Mouse (Mus musculus): ENCODE data around the gene Pik3r1. TPM values are rescaled to one million over a fixed set of nuclear protein-coding genes. Genes with fewer than 3 reads are reported as not detected.

Gene Pik3r1
- total RNA-seq, 2 experiments from 2014 or later = 147 to 153 TPM

GRCm38 (mm10) chr13:101719312-101719870 lies 48.6 kb downstream of the Pik3r1 start:
- DNase-seq (ENCODE audit: low spot score in 2 of 2) = peak; percentile 65 to 76
- intact Hi-C loops (cut with DNase I) = loop anchor here (5.0 kb wide), 1 partner anchor 872 kb away; no protein-coding TSS in a partner anchor

GRCm38 (mm10) chr13:101718744-101719143 lies 49.3 kb downstream of the Pik3r1 start:
- intact Hi-C loops (cut with DNase I) = loop anchor here (5.0 kb wide), 1 partner anchor 871 kb away; no protein-coding TSS in a partner anchor
- no peak for DNase-seq (ENCODE audit: low spot score in 2 of 2)

- intact Hi-C loops (cut with DNase I) = loop anchor here (5.0 kb wide), 1 partner anchor 871 kb away; no protein-coding TSS in a partner anchor
- no peak for DNase-seq (ENCODE audit: low spot score in 2 of 2)
These were observed 50.2 kb downstream of the Pik3r1 start for GRCm38 (mm10) chr13:101717836-101718235.

GRCm38 (mm10) chr13:101713429-101714088 lies 54.5 kb downstream of the Pik3r1 start:
- no peak for DNase-seq (ENCODE audit: low spot score in 2 of 2)
- intact Hi-C loops (cut with DNase I) = no loop called here

- DNase-seq (ENCODE audit: low spot score in 2 of 2) = peak in 1 of 2 experiments; percentile 43
- intact Hi-C loops (cut with DNase I) = no loop called here
These were observed 55.1 kb downstream of the Pik3r1 start for GRCm38 (mm10) chr13:101712720-101713428.

GRCm38 (mm10) chr13:101712099-101712498 lies 55.9 kb downstream of the Pik3r1 start:
- DNase-seq (ENCODE audit: low spot score in 2 of 2) = no peak
- intact Hi-C loops (cut with DNase I) = no loop called here

- intact Hi-C loops (cut with DNase I) = no loop called here
These were observed 56.7 kb downstream of the Pik3r1 start for GRCm38 (mm10) chr13:101711301-101711700.

GRCm38 (mm10) chr13:101709788-101710187 lies 58.2 kb downstream of the Pik3r1 start:
- DNase-seq (ENCODE audit: low spot score in 2 of 2) = no peak
- intact Hi-C loops (cut with DNase I) = no loop called here

More at GRCm38 (mm10) chr13:101711301-101711700, 56.7 kb downstream of the Pik3r1 start:
- no peak for DNase-seq (ENCODE audit: low spot score in 2 of 2)

- DNase-seq (ENCODE audit: low spot score in 2 of 2) = no peak
- intact Hi-C loops (cut with DNase I) = no loop called here
These were observed 60.8 kb downstream of the Pik3r1 start for GRCm38 (mm10) chr13:101707226-101707625.

GRCm38 (mm10) chr13:101706426-101706825 lies 61.6 kb downstream of the Pik3r1 start:
- no peak for DNase-seq (ENCODE audit: low spot score in 2 of 2)
- intact Hi-C loops (cut with DNase I) = no loop called here

GRCm38 (mm10) chr13:101702096-101702775 lies 65.8 kb downstream of the Pik3r1 start:
- intact Hi-C loops (cut with DNase I) = no loop called here
- DNase-seq (ENCODE audit: low spot score in 2 of 2) = no peak

- no peak for DNase-seq (ENCODE audit: low spot score in 2 of 2)
- intact Hi-C loops (cut with DNase I) = no loop called here
These were observed 66.4 kb downstream of the Pik3r1 start for GRCm38 (mm10) chr13:101701632-101702031.

GRCm38 (mm10) chr13:101699742-101700141 lies 68.3 kb downstream of the Pik3r1 start:
- intact Hi-C loops (cut with DNase I) = loop anchor here (5.0 kb wide), 1 partner anchor 762 kb away; no protein-coding TSS in a partner anchor

GRCm38 (mm10) chr13:101697966-101698365 lies 70.1 kb downstream of the Pik3r1 start:
- intact Hi-C loops (cut with DNase I) = loop anchor here (5.0 kb wide), 1 partner anchor 761 kb away; no protein-coding TSS in a partner anchor
- peak in 1 of 2 experiments; percentile 2 for DNase-seq (ENCODE audit: low spot score in 2 of 2)

More at GRCm38 (mm10) chr13:101699742-101700141, 68.3 kb downstream of the Pik3r1 start:
- no peak for DNase-seq (ENCODE audit: low spot score in 2 of 2)

GRCm38 (mm10) chr13:101697461-101697860 lies 70.6 kb downstream of the Pik3r1 start:
- DNase-seq (ENCODE audit: low spot score in 2 of 2) = peak in 1 of 2 experiments; percentile 1
- intact Hi-C loops (cut with DNase I) = loop anchor here (5.0 kb wide), 1 partner anchor 760 kb away; no protein-coding TSS in a partner anchor

- peak in 1 of 2 experiments; percentile 1 for DNase-seq (ENCODE audit: low spot score in 2 of 2)
- intact Hi-C loops (cut with DNase I) = loop anchor here (5.0 kb wide), 1 partner anchor 760 kb away; no protein-coding TSS in a partner anchor
These were observed 71.2 kb downstream of the Pik3r1 start for GRCm38 (mm10) chr13:101696827-101697226.

GRCm38 (mm10) chr13:101696316-101696715 lies 71.7 kb downstream of the Pik3r1 start:
- intact Hi-C loops (cut with DNase I) = loop anchor here (5.0 kb wide), 1 partner anchor 759 kb away; no protein-coding TSS in a partner anchor
- no peak for DNase-seq (ENCODE audit: low spot score in 2 of 2)

GRCm38 (mm10) chr13:101695876-101696275 lies 72.1 kb downstream of the Pik3r1 start:
- intact Hi-C loops (cut with DNase I) = loop anchor here (2.0 to 5.0 kb wide), 2 partner anchors 759 to 849 kb away; no protein-coding TSS in a partner anchor
- DNase-seq (ENCODE audit: low spot score in 2 of 2) = peak; percentile 75 to 84

All from left cerebral cortex, postnatal 36 days (tissue).